Mouse (Mus musculus): Measurements from ENCODE around the gene Cd52.
"Not testable (repeated sequence)": the region's sequence is repeated elsewhere in the genome, so short reads cannot be mapped to it uniquely, and the experiment has no call there.

Cd52 gene

DNA sequence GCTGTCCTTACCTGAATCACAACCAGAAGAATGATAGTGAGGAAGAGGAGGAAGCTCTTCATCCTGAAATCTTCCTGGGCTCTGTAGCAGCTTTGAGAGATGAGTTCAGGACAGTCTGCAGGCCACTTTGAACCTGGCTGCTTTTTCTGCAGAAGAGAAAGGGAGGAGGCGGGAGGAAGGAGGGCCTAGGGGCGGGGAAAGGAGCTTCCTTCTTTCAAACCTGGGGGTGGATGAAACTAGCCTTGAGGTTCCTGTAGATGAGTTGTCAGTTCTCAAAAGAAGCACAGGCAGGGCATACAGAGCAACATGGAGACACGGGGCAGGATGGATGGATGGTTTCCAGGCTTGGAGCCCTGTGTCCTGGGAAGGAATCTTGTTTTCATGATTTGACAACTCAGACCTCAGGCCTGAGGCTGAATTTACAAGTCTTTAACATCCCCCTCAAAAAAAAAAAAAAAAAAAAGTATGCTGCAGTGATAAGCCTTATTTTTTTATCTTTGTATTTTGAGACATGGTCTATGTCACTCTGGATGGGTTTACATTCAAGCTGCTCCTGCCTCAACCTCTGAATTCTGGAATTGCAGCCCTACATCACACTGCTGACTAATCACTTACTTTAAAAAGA is at the start of gene Cd52:
Gene Cd52 (minus strand): TSS at position 160 of the 625 bp plus-strand sequence.
- no peak for DNase-seq

DNA sequence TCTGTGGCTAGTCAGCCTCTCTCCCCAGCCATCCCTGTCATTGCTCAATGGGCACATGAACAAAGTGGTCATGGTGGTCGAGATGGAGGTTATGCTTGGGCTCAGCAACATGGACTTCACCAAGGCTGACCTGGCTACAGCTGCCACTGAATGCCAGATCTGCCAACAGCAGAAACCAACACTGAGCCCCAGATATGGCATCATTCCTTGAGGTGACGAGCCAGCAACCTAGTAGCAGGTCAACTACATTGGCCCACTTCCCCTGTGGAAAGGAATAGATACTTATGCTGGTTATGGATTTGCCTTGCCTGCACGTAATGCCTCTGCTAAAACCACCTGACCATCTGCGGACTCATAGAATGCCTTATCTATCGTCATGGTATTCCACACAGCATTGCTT is 49.4 kb upstream of the Cd52 start:
- DNase-seq: not testable (repeated sequence)

DNA sequence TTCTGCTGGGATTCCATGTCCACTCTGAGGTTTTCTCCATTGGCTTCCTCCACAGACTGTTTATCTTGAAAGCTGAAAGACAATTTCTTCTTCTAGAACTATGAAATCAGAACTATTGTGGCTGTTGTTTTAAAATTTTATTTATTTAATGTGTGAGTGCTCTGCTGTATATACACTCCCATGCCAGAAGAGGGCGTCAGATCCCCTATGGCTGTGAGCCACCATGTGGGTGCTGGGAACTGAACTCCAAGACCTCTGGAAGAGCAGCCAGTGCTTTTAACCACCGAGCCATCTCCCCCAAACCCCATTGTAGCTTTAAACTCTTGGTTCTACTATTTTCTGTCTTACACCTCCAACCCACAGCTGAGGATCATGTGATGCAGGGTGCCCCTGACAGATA is 44.0 kb upstream of the Cd52 start:
- no peak for DNase-seq

DNA sequence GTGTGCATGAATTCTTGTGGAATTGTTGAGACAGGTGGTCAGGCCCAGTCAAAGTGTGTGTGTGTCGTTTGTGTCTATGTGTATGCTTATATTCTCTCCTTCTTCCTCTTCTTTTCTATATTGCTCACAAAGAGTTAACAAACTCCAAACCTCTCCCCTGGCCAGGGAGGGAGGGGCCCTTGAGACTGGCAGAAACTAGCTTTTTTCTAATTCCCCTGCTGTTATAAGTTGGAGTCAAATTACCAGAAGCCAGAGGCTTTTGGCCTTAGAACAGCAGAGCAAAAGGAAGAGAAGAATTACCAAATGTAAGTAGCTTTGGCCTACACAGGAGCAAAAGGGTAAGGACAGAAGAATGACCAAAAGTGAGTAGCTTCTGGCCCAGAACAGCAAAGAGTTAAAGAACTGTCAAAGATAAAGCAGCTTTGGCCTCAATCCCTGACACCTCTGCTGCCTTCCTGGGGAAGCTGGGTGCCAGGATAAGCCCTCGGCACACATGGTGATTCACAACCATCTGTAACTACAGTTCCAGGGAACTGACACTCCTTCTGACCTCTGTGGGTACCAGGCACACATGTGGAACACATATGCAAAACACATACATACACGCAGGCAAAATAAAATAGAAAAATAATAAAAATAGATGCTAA is 41.5 kb upstream of the Cd52 start:
- DNase-seq: no peak

DNA sequence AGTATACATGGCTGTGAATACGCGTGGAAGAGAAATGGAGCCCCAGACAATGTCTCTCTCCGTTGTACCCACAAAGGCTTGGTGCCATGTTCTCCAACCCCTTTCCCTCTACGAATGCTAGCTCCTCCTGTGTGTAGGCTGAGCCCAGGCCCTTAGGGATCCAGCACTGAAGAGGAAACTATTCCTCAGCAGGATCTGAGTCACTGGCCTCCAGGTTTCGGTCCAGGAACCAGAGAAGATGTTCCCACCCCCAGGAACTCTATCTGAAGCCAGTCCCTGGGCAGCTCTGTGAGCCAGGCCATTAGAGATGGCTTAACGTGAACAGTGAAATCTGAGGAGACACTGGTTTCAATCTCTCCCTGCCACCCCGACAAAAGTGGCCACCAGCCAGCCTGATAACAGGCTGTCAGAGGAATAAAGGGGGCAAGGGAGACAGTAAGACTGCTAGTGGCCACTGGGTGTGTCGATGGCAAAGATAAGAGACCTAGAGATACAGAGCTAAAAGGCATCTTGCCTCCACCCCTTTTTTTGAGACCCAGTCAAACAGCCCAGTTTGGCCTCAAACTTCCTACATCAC is 37.7 kb upstream of the Cd52 start:
- DNase-seq: peak; percentile 85

DNA sequence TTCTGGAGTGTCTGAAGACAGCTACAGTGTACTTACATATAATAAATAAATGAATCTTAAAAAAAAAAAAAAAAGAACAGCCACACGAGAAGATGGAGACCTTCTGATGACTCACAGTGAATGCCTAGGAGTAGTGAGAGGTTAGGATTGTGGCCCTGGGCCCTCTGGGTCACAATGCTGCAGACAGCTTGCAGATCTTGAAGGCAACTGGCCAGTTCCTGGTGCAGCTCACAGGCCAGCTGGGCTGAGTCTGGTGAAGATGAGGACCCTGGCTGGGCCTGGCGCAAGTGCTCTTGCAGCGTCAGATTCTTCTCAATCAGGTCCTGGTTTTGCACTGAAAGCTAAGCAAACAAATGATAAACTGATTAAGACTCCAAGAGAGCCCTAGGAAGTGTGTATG is 37.2 kb upstream of the Cd52 start:
- DNase-seq: peak; percentile 68

DNA sequence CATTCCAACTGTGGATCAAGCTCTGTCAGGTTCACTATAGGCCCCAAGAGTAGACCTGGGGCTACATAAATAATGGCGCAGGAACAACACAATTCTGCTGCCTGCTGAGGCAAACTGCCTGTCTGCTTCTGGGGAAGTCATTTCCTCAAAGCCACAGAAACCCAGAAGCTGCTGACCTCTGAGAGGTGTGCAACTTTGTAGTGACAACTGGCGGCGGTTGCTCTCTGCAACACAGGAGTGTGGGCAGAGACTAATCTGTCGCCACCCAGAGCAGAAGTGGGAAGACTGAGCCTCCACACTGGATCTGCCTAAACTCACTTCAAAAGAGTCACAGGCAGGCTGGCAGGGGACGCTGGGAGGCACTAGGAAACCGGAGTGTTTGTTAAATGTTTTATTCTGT is 34.6 kb upstream of the Cd52 start:
- DNase-seq: no peak

DNA sequence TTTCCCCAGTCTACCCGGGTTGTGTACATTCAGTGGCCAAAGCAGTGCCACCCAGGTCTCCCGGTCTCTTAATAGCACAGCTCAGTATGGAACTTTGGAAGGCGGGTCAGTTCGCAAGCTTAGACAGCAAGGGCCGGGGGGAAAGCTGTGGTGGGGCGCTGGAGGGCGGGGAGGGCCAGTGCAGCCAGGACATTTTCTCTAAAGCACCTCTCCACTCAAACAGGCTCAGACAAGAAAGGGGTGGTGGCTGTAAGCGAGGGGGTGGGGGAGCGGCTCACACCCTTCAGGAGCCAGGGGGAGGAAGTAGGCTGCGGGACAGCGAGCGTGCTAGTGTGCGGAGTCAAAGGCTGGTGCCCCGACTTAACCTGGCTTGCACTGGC is 34.1 kb upstream of the Cd52 start:
- no peak for DNase-seq

DNA sequence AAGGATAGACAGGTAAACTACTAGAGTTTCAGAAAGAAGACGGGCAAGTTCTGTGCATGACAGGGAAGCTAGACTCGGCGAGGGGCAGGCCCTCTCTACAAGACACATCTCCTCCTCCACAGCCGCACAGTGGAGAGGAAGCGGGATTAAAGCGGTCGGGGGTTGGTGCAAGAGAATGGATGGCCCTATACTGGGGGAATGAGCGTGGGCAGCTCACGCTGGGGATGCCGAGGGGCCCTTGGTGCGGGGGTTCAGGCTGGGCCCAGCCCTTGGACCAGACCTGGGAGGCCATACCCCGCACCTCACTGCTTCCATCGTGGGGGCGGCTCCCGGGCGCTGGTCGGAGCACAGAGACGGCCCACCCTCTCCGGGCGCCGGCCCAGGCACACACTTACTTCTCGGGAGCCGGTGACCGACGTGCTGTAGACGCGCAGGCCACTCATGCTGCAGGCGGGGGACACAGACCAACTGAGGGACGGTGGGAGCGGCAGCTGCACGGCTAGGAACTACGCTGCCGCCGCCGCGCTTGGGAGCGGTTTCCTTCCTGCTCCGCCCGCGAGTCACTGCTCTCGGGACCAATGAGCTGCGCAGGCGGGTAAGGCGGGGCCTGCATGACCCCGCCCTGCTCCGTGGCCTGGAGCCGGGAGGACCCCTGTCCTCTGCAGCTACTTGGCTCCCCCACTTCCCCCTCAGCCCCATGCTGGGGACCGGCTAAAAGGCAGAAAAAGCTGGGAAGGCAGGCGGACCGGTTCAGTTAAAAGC is 33.5 kb upstream of the Cd52 start, which contains the start of gene Sh3bgrl3:
Gene Sh3bgrl3 (minus strand): TSS at position 569 of the 762 bp plus-strand sequence.
- peak; percentile 100 for DNase-seq

DNA sequence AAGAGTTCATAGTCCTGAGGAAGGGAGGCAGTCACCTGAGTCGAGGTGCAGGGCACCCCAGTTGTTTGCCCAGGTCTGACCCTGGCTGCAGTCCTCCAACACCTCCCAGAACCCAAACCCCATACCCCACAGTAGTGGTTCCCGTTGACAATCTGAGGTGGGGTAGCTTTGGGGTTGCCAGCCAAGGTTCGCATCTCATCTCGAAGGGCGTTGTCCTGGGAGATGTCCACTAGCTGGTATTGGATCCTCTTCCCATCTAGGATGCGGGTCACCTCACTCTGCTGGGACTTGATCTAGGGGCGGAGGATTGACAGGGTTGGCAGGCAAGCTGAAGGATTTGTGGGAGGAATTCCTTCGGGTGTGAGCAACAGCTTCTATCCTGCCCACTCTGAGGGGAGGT is 32.9 kb upstream of the Cd52 start:
- peak; percentile 92 for DNase-seq

DNA sequence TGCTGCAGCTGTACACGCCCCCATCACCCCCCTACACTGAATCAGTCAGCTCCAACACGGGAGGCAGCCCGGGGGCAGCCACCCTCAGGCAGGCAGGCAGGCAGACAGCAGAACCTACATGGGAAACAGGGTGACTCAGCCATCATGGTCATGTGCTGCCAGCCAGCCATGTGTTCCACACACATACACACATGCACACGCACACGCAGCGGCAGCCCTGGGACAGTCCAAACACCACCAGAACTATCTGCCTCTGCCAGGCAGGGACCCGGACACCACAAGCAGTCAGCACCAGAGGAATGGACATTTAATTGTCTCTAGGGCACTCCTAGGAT is 32.2 kb upstream of the Cd52 start:
- DNase-seq: peak; percentile 91

DNA sequence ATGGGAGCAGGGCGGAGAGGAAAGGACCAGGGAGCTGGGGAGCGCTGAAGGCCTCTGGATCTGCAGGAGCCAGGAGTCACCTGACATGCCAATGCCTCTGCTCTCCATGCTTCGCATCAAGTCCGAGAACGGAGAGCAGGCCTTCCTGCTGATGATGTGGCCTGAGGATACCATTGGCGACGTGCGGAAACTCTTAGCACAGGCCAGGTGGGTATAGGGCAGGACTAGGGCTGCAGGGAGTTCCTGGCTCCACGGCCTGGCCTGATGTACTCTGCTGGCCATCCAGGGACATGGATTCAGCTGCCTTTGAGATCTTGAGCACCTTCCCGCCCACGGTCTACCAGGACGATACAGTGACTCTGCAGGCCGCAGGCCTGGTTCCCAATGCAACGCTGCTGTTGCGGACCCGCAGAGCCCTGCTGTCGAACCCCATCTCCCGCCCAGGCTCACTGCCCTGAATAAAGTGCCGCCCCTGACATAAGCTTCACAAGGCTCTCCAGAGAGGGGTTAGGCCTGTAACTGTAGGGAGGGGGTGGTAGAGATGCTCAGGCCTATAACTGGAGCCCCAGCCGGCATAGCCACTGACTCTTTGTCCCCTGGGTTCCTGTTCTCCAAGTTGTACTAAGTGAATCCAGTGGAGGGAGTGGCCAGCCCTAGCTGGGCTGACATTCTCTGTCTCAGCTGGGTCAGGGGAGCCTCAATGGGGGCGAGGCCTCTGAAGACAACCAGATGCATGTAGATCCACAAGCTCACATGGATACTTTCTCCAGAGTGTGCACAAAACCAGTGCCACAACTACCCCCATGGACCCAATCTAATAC is 31.6 kb upstream of the Cd52 start:
- DNase-seq: peak; percentile 92

DNA sequence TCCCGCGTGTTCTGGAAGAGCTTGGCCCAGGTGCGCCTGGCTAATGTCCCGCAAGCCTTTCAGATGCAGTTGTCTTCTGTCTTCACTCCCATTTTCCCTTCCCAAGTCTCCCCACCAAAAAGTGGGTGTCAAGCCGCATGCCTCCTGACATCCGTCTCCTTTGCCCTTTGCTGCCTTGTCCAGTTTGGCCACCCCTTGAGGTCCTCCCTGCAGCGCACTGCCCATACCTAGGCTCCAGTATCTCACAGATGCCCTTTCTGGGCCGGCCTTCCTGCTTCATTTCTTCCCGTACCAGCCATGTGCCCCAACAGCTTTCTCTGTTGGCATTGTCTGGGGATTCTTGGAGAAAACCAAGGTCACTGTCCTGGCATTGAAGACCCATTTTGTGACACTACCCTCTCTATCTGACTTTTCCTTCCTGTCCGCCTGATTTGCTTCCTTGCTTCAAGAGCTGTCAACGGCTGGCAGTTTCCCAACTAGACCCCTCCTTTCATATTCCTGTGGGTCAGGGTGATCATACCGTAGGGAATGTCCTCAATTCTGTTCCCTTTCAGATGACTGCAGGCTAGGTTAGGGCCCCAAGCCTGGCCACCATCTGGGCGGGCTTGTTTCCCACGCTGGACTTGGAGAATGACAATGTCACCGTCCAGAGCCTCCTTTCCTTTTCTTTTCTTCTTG is 30.6 kb upstream of the Cd52 start:
- peak; percentile 92 for DNase-seq

DNA sequence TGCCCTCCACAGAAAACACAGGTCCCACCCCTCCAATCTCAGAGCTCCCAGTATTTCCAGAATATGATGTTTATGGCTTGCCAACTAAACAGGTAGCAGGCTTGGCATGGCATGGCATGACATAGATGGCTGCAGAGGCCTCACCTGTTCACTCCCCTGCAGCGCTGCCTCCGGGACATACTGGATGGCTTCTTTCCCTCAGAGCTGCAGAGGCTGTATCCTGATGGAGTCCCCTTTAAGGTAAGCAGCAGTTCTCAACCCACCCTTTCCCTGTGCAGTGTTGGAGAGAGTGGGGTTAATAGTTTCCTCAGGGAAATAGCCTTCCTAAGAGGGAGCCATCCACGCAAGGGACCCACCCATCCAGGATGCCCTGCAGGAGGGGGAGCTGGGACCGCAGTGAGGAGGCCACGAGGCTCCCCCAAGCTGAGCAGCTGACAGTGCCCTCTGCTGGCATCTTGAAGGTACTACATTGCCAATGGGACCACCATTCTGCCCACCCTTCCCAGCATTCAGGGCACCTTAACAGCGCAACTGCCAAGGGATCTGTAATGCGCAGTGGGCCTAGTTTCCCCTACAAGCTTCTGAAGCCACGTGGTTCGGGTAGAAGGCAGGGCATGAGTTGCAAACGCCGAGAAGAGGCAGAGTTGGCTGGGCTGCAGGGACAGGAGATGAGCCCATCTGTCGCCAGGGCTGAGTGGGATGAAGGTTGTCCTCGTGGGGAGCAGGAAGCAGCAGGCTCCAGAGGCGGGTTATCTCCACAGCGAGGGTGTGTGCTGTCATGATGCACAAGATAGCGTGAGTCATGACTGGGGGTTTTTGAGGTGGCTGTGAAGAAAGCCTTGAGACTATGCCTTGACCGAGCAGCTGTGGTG is 29.0 kb upstream of the Cd52 start:
- DNase-seq: peak; percentile 95

DNA sequence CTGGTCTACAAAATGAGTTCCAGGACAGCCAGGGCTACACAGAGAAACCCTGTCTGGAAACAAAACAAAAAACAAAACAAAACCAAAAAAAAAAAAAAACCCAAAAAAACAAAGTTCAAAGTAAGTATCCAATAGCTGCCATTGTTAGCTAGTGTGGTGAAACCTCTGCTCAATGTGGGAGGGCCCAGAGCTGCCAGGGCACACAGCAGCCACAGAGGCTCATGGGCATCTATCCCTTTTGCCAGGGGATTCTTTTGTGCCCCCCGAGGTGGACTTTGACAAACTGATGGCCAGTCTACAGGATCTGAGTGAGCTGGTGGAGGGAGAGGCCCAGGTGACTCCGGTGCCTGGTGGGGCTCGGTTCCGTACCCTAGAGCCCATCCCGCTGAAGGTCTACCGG is 28.3 kb upstream of the Cd52 start:
- no peak for DNase-seq

DNA sequence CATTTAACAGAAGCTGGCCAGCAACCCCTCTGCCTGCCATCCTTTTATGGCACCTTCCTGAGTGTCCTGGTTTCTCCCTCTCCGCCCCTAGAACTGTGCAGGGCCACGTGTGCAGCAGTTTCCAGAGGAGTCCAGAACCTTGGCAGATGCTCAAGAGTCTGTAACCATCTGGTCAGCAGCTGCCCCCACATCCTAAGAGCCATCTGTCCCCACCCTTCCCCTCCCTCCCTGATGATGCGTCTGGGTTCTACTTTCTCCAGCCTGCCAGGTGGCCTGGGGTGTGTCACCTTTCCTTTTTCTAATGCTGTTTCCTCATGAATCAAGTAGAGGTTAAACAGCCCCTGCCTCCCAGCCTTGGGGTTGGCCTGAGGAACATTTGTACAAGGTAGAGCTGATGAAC is 27.4 kb upstream of the Cd52 start:
- peak; percentile 95 for DNase-seq

DNA sequence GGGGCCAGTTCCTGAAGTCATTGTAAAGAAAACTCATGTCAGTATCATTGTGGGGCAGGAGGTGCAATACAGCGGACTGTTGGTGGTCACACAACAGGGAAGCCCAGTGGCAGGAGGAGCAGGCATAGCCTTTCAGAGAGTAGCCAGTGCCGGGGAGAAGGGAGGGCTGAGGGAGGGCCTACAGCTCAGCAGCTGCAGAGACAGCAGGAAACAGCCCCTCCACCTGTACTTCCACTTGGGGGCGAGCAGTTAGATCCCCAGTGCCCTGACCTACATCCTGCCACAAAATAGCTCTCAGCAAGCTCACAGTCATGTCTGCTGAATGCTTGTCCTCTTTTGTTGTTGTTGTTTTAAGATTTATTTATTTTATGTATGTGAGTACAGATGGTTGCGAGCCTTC is 26.7 kb upstream of the Cd52 start:
- no peak for DNase-seq

DNA sequence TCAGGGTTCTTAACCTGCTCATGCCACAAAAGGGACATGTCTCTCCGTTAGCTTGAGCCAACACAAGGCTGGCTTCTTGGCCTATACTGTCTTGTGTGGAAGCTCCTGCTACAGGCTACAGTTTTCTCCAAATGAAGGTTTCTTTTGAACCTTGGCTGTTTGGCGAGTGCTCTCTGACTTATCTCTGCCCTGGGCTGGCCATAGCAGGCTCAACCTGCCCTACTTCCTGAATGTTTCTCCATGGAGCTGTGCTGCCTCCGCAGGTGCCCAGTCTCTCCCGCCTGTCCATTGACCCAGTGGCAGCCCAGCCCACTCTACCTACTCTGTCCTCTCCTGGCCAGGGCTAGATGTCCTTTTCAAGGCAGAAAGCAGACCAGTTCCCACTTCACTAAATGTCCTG is 26.0 kb upstream of the Cd52 start:
- no peak for DNase-seq

DNA sequence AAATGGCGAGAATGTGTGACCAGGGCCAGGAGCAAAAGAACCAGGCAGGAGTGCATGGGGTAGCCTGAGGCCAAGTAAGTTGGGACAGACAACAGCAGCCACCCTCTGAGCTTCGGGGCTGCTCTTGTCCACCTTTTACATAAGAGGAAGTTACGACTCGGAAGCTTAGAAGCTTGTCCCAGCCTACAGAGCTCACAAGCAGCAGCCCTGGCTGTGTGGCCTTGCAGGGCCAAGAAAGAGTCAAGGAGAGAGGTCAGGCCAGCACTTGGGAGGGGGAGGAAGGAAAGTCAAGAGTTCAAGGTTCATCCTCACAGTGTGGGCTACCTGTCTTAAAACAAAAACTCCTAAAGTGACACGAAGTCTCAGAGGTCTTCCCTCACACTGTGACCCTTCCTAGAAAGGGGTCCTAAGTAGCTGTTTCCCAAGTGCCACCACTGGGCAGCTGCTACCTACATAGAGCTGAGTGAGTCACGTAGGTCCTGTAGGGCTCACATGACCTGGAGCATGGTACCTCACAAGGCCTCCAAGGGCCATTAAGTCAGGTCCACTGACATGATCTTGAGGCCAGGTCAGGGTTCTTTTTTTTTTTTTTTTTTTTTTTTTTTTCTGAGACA is 25.4 kb upstream of the Cd52 start:
- no peak for DNase-seq

DNA sequence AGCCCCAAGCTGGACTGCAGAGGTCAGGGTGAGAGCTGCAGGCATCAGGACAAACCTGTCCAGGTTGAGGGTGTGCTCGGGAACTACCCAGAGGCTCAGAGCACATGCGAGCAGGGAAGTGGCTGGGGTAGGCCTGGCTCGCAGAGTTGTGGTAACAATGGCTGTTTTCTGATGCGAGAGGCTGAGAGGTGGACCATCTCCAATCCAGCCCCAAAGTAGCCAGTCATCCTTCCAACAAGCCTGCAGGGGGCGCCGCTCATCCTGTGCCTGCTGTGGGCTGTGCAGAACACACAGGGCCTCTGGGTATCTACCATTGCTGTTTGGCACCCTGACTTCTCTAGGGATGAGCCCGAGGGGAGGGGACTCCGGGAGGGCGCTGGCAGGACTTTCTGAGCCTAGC is 24.8 kb upstream of the Cd52 start:
- DNase-seq: no peak

DNA sequence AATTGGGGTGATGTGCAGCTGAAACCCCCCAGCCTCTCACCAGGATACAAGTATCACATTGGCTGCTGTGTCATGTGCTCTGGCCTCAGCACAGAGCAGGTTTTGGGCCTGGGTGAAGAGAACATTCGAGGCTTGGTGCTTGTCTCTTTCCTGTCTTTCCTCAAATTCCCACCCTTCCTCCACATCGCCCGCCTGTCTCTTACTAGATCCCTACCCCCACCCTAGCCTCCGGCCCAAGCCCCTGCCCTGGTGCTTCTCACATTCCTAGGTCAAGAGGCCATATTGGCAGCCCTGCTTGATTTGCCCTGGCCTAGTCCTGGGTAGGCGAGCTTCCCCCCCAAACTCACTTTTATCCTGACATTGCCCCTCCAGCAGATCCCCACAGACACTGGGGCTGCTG is 24.2 kb upstream of the Cd52 start:
- no peak for DNase-seq
